Mouse (Mus musculus): ENCODE data around the gene Spaca9. TPM values are rescaled to one million over a fixed set of nuclear protein-coding genes. Genes with fewer than 3 reads are reported as not detected.
A peak's percentile ranks its signal among the peaks of the same experiment; 100 is the strongest.

Spaca9 gene
- 0.43 and 2.7 TPM in 2 replicates for polyA plus RNA-seq (2014; fragmentation: Nextera tagmentation; extraction: Ambion mirVana)

DNA sequence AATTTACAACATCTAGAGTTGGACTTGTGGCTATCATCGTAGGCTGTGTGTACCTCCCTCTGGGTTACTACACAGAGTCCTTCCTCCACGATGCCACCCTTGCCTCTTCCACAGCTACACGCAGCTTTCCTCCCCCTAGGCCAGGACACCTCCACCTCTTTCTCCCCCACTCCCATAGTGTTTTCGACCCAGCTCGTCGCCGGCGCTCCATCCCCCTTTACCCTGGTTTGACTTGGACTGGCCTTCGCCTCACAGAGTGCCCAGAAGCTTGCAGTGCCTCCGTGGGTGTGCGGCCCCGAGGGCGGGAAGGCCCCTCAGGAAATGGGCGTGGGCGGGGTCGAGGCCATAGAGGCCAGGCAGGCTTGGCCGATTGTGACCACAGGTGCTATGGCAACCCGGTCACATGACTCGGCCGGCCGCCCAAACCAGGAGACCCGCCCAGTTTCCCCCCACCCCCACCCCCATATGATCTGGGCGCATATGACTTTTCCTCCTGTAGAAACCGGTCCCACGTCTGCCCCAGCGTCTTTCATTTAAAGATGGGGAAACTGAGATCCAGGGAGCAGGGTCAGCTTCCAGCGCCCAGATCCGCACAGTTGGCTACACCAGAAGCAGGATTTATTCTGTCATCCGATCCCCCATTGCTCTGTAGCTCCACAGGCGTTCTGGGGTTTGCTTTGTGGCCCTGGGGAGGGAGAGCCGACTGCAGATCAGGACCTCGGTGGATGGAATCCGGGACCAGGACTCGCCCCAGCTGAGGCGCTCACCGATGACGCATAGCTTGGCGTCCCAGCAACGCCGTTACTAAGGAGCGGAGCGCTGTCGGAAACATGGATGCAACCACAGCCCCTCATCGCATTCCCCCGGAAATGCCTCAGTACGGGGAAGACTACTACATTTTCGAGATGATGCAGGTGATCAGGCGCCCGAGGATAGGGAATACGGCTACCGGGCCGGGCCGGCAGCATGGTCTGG, at the start of gene Spaca9, which contains the start of gene Ak8:
Gene Spaca9, minus strand, starts transcription at position 367 of the 975 bp plus-strand sequence.
Gene Ak8, plus strand, starts transcription at position 804 of the 975 bp plus-strand sequence.
- Histone ChIP-seq H3K9me3 (ENCODE audit: control insufficient read depth, low read length) (no peaks in the 10 kb centered on the region), H3K4me1 (ENCODE audit: control insufficient read depth in 2 of 2, insufficient read depth in 2 of 2, low read length in 2 of 2) (peaks cover 4 to 9% of the 10 kb centered on the region in 2 experiments; a peak in 2 of 4 replicates), H3K4me2 (ENCODE audit: low read length) (peak within 1 kb of the TSS; percentile 70), H3K4me3 (ENCODE audit: control insufficient read depth in 1 of 2, insufficient read depth in 1 of 2, low read depth in 1 of 2, low read length in 2 of 2) (peak within 1 kb of the TSS; percentile 59 to 80), H3K27ac (replicated peaks in 1 of 2; ENCODE audit: control insufficient read depth in 1 of 2, insufficient read depth in 1 of 2, low read depth in 2 of 2, low read length in 2 of 2) (peak within 1 kb of the TSS; percentile 10 to 11; a peak in 2 of 4 replicates), H3K27me3 (ENCODE audit: control insufficient read depth, insufficient read depth, low read length) (no peaks in the 10 kb centered on the region), H3K9ac (ENCODE audit: low read length) (peak within 1 kb of the TSS; percentile 81), H3K36me3 (ENCODE audit: control insufficient read depth, insufficient read depth, low read length) (no peaks in the 10 kb centered on the region)
- 1% methylated on average over 53 of the region's 53 CpGs for WGBS
- ATAC-seq (ENCODE audit: insufficient number of reproducible peaks, insufficient read depth, low FRiP score, low read depth): peak; percentile 75

DNA sequence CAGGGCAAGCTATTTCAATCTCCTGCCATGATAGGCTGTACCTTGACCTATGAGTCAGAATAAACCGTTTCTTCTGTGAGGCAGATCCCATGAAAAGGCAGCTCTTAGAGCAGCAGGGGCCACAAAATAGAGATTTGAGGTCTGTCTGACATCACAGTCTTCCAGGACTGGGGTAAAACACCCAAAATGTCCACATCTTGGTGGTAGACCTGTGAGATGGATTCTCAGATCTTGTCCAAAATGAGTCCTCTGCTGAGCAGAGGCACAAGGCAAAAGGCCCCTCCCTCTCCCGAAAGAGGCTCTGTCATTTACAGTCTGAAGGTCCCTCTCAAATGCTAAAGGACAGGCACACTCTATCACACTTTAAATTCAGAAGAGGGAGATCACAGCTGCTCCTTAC, 48.2 kb upstream of the Spaca9 start:
- no peaks in the 10 kb centered on the region for H3K9me3 ChIP-seq (ENCODE audit: control insufficient read depth, low read length)
- peaks cover 24% of the 10 kb centered on the region for H3K27me3 ChIP-seq (ENCODE audit: control insufficient read depth, insufficient read depth, low read length)
- no peak overlapping the region for H3K27ac ChIP-seq (replicated peaks in 1 of 2; ENCODE audit: control insufficient read depth in 1 of 2, insufficient read depth in 1 of 2, low read depth in 2 of 2, low read length in 2 of 2)
- H3K36me3 ChIP-seq (ENCODE audit: control insufficient read depth, insufficient read depth, low read length): no peaks in the 10 kb centered on the region
- no peak overlapping the region for H3K9ac ChIP-seq (ENCODE audit: low read length)
- peaks cover 0 to 15% of the 10 kb centered on the region in 2 experiments; a peak in 2 of 4 replicates for H3K4me1 ChIP-seq (ENCODE audit: control insufficient read depth in 2 of 2, insufficient read depth in 2 of 2, low read length in 2 of 2)
- 76% methylated on average over 2 of the region's 2 CpGs for WGBS
- ATAC-seq (ENCODE audit: insufficient number of reproducible peaks, insufficient read depth, low FRiP score, low read depth): no peak
- no peak overlapping the region for H3K4me3 ChIP-seq (ENCODE audit: control insufficient read depth in 1 of 2, insufficient read depth in 1 of 2, low read depth in 1 of 2, low read length in 2 of 2)
- H3K4me2 ChIP-seq (ENCODE audit: low read length): no peak overlapping the region

DNA sequence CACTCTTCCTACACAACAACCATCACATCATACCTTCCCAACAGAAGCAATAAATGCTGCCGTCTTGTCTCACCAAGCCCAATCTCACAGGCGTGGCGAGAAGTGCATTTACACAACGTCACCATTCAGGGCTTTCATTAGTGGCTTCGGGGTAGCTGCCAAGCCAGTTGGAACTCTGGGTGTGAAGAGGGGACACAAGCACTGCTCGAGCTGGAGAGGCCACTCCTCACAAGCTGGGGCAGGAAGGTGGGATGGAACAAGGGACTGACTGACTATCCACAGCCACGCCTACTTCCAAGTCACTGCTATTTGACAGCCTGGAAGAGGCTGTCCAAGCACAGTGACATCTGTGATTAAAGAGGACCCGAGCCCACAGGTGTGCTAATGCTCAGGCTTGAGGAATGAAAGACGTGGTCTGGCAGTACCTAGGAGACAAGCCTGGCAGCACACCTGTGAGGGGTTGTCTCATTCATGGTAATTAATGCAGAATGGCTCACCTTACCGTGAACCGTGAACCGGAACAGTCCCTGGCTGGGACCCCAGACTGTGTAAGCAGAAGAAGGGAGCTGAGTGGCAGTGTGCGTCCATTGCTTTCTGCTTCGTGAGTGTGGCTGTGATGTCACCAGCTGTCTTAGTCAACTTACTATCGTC, 47.3 kb upstream of the Spaca9 start:
- 72% methylated on average over 15 of the region's 15 CpGs for WGBS
- no peak overlapping the region for H3K4me2 ChIP-seq (ENCODE audit: low read length)
- H3K4me1 ChIP-seq (ENCODE audit: control insufficient read depth in 2 of 2, insufficient read depth in 2 of 2, low read length in 2 of 2): peaks cover 0 to 7% of the 10 kb centered on the region in 2 experiments; a peak in 1 of 4 replicates
- H3K9me3 ChIP-seq (ENCODE audit: control insufficient read depth, low read length): no peaks in the 10 kb centered on the region
- H3K27ac ChIP-seq (replicated peaks in 1 of 2; ENCODE audit: control insufficient read depth in 1 of 2, insufficient read depth in 1 of 2, low read depth in 2 of 2, low read length in 2 of 2): no peak overlapping the region
- H3K4me3 ChIP-seq (ENCODE audit: control insufficient read depth in 1 of 2, insufficient read depth in 1 of 2, low read depth in 1 of 2, low read length in 2 of 2): no peak overlapping the region
- H3K27me3 ChIP-seq (ENCODE audit: control insufficient read depth, insufficient read depth, low read length): peaks cover 20% of the 10 kb centered on the region
- ATAC-seq (ENCODE audit: insufficient number of reproducible peaks, insufficient read depth, low FRiP score, low read depth): no peak
- H3K36me3 ChIP-seq (ENCODE audit: control insufficient read depth, insufficient read depth, low read length): no peaks in the 10 kb centered on the region
- H3K9ac ChIP-seq (ENCODE audit: low read length): no peak overlapping the region

DNA sequence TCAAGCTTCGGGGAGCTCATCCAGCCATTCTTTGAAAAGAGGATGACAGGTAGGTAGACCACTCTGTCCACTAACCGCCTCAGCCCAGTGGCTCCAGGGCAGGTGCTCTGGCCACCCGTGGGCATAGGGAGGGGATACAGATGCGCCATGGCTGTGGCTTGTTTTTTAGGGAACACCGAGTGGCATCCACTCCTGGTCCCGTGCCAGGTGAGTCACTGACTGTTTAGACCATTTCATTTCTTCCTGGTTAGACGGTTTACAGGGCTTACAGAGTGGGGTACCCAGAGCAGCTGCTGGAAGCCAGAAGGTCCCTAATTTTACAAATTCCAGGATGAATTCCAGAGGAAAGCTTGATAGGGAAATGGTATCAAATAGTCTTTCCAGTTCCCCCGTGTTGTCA, 43.2 kb upstream of the Spaca9 start:
- 74% methylated on average over 8 of the region's 8 CpGs for WGBS
- no peaks in the 10 kb centered on the region for H3K9me3 ChIP-seq (ENCODE audit: control insufficient read depth, low read length)
- no peaks in the 10 kb centered on the region for H3K36me3 ChIP-seq (ENCODE audit: control insufficient read depth, insufficient read depth, low read length)
- no peak overlapping the region for H3K4me2 ChIP-seq (ENCODE audit: low read length)
- ATAC-seq (ENCODE audit: insufficient number of reproducible peaks, insufficient read depth, low FRiP score, low read depth): no peak
- H3K4me3 ChIP-seq (ENCODE audit: control insufficient read depth in 1 of 2, insufficient read depth in 1 of 2, low read depth in 1 of 2, low read length in 2 of 2): no peak overlapping the region
- H3K27ac ChIP-seq (replicated peaks in 1 of 2; ENCODE audit: control insufficient read depth in 1 of 2, insufficient read depth in 1 of 2, low read depth in 2 of 2, low read length in 2 of 2): no peak overlapping the region
- H3K27me3 ChIP-seq (ENCODE audit: control insufficient read depth, insufficient read depth, low read length): no peaks in the 10 kb centered on the region
- no peak overlapping the region for H3K9ac ChIP-seq (ENCODE audit: low read length)
- no peaks in the 10 kb centered on the region for H3K4me1 ChIP-seq (ENCODE audit: control insufficient read depth in 2 of 2, insufficient read depth in 2 of 2, low read length in 2 of 2)

DNA sequence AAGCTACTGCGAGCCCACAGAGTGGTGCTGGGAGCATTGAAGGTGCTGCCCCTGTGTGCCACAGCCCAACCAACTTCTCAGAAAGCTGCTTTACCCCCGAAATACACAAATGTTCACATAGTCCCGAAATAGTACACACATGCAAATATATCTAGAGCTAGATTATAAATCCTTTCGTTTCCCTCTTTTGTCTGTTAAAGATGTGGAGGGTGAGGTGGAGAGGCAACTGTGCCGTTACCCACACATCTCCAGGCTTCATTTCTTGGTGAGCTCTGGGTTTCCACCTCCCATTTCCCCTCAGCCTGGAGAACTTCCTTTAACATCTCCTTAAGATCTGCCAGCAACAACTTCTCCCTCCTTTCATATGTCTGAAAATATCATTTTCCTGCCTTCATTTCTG, 40.6 kb upstream of the Spaca9 start:
- whole genome bisulfite sequencing: 75% methylated on average over 5 of the region's 5 CpGs
- no peaks in the 10 kb centered on the region for H3K36me3 ChIP-seq (ENCODE audit: control insufficient read depth, insufficient read depth, low read length)
- no peak overlapping the region for H3K4me3 ChIP-seq (ENCODE audit: control insufficient read depth in 1 of 2, insufficient read depth in 1 of 2, low read depth in 1 of 2, low read length in 2 of 2)
- H3K9me3 ChIP-seq (ENCODE audit: control insufficient read depth, low read length): no peaks in the 10 kb centered on the region
- H3K4me1 ChIP-seq (ENCODE audit: control insufficient read depth in 2 of 2, insufficient read depth in 2 of 2, low read length in 2 of 2): no peaks in the 10 kb centered on the region
- no peak overlapping the region for H3K4me2 ChIP-seq (ENCODE audit: low read length)
- ATAC-seq (ENCODE audit: insufficient number of reproducible peaks, insufficient read depth, low FRiP score, low read depth): no peak
- no peak overlapping the region for H3K9ac ChIP-seq (ENCODE audit: low read length)
- H3K27me3 ChIP-seq (ENCODE audit: control insufficient read depth, insufficient read depth, low read length): no peaks in the 10 kb centered on the region
- no peak overlapping the region for H3K27ac ChIP-seq (replicated peaks in 1 of 2; ENCODE audit: control insufficient read depth in 1 of 2, insufficient read depth in 1 of 2, low read depth in 2 of 2, low read length in 2 of 2)

DNA sequence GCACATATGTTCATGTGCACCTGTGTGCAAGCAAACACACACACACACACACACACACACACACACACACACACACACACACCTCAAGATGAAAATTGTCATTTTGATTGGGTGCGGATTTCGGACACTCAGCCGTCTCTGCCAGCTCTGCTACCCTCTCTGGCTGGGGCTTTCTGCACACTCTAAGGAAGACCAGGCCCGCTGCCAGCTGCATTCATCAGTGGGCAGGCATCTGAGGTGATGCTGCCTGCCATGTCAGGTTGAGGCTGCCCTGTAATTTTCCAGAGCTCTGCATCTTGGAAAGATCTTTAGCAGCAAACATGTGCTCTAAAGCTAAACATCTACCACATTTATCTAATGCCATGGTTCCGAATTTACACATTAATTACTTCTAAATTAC, 37.6 kb upstream of the Spaca9 start:
- Histone ChIP-seq H3K4me2 (ENCODE audit: low read length) (no peak overlapping the region), H3K27ac (replicated peaks in 1 of 2; ENCODE audit: control insufficient read depth in 1 of 2, insufficient read depth in 1 of 2, low read depth in 2 of 2, low read length in 2 of 2) (no peak overlapping the region), H3K4me1 (ENCODE audit: control insufficient read depth in 2 of 2, insufficient read depth in 2 of 2, low read length in 2 of 2) (no peaks in the 10 kb centered on the region), H3K27me3 (ENCODE audit: control insufficient read depth, insufficient read depth, low read length) (no peaks in the 10 kb centered on the region), H3K9me3 (ENCODE audit: control insufficient read depth, low read length) (no peaks in the 10 kb centered on the region), H3K4me3 (ENCODE audit: control insufficient read depth in 1 of 2, insufficient read depth in 1 of 2, low read depth in 1 of 2, low read length in 2 of 2) (no peak overlapping the region), H3K9ac (ENCODE audit: low read length) (no peak overlapping the region), H3K36me3 (ENCODE audit: control insufficient read depth, insufficient read depth, low read length) (no peaks in the 10 kb centered on the region)
- no peak for ATAC-seq (ENCODE audit: insufficient number of reproducible peaks, insufficient read depth, low FRiP score, low read depth)
- WGBS: 76% methylated on average over 5 of the region's 5 CpGs

DNA sequence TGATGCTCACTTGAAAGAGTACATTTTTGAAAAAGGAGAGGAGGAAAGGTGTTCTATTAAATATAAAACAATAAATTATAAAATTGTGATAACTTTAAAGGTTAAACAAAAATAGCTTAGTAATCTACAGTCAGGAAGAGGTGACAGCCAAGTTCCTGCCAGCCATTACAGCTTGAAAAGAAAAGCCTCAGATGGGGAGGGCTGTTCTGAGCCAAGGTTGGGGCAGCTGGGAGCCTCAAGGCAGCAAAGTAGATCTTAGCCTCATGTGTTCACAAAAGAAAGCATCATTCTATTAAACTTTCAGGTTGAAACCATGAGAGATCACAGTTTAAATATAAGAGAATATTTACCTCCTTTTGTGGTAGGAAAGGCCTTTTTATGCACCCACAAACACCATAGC, 31.1 kb upstream of the Spaca9 start:
- Histone ChIP-seq H3K27me3 (ENCODE audit: control insufficient read depth, insufficient read depth, low read length) (no peaks in the 10 kb centered on the region), H3K4me1 (ENCODE audit: control insufficient read depth in 2 of 2, insufficient read depth in 2 of 2, low read length in 2 of 2) (no peaks in the 10 kb centered on the region), H3K4me2 (ENCODE audit: low read length) (no peak overlapping the region), H3K36me3 (ENCODE audit: control insufficient read depth, insufficient read depth, low read length) (no peaks in the 10 kb centered on the region), H3K4me3 (ENCODE audit: control insufficient read depth in 1 of 2, insufficient read depth in 1 of 2, low read depth in 1 of 2, low read length in 2 of 2) (no peak overlapping the region), H3K9ac (ENCODE audit: low read length) (no peak overlapping the region), H3K27ac (replicated peaks in 1 of 2; ENCODE audit: control insufficient read depth in 1 of 2, insufficient read depth in 1 of 2, low read depth in 2 of 2, low read length in 2 of 2) (no peak overlapping the region), H3K9me3 (ENCODE audit: control insufficient read depth, low read length) (no peaks in the 10 kb centered on the region)
- ATAC-seq (ENCODE audit: insufficient number of reproducible peaks, insufficient read depth, low FRiP score, low read depth): no peak

Data from heart, embryonic 14.5 days (tissue).